Mouse (Mus musculus) left cerebral cortex, postnatal 4 days (tissue): ENCODE measurements around the gene Ndufa6. TPM values are rescaled to one million over a fixed set of nuclear protein-coding genes. Genes with fewer than 3 reads are reported as not detected.
"Not testable (repeated sequence)": the region's sequence is repeated elsewhere in the genome, so short reads cannot be mapped to it uniquely, and the experiment has no call there.

Experiments used
- DNase-seq: peaks from one replicate; pipeline ENCODE4 v3.0.0-alpha.2; 2022
- intact Hi-C: fragments of 180-260 bp; cut with DNase I; formaldehyde crosslinking; loops from one replicate; pipeline ENCODE4 v1.15.1; 2025
- total RNA-seq, 2 experiments: library from RNA; stranded (reverse); gene quantifications; 2 replicates each; pipeline ENCODE4 v1.2.3; 2021

Gene Ndufa6
- 100 to 1,000 TPM; 161 to 174 TPM for total RNA-seq

DNA sequence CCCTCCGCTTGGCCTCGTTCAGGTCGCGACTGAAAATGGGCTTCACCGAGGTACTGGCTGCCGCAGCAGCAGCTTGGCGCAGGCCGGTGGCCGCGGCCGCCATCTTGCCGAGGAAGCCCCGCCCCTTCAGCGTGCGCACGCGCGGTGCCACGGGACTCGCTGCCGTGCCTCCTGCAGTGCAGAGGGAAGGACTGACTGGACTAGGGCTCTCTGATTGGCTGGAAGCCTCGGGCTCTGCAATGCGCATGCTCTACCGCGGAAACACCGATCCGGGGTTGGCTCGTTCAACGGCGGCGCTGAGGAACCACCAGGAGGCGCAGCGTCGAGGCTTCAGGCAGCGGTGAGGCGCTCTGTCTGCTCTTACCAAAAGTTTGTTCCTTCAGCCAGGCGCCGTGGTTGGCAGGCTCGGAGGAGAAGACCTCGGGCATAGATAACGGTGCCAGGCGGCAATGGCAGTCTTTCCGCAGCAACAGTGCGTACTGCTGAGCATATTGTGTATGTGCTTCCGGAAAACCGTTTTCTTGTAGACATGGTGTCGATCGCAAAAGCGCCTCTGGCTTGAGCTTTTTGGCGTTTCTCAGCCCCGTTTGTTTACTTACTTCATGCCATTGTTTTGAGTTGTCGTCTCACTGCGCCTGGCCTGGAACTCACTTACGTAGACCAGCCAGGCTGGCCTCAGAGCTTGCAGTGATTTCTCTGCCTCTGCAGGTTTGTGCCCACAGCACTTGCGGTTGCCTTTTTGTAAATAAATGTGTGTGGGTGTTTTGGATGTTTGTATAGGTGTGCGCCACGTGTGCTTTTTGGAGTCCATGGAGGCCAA is at the start of gene Ndufa6:
TSS of gene Ndufa6 (minus strand) at position 197 of the 820 bp plus-strand sequence.
- intact Hi-C loops: no loop called here

DNA sequence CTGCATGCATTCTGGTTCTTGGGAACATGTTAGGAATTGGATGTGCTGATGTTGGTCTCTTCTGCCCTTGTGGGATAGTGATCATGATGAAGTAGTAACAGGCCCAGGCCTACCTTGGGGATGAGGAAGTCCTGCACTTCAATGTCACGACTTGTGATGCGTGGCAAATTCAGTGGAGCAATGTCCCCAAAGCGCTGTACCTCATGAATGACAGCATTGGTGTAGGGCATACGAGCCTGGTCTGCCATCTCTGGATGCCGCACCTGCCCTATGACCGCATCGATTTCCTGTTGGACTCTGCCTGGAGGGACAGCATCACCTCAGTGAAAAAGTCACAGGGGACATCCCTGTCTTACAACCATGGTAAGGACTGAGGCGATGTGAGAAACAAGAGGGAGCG is 49.5 kb upstream of the Ndufa6 start:
- DNase-seq: no peak
- intact Hi-C loops: no loop called here

More for the DNA sequence above, at the start of gene Ndufa6:
- DNase-seq: peak; percentile 99

DNA sequence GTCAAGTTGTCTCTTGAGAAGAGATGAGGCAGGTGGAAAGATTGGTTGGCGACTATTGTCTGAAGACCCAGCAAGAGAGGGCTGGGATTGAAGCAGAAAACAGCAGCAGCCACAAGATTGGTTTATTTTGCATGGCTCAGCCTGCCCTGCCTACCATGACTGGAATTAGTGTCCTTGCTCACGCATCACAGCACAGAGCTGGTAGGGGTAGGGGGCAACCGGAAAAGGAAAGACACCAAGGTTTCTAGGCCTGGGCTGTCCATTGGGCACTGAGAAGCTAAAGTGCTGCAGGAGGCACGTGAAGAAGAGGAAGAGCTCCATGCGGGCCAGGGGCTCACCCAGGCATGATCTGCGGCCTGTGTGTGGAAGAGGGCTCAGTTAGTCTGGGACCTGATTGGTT is 48.6 kb upstream of the Ndufa6 start:
- intact Hi-C loops: no loop called here
- DNase-seq: no peak

DNA sequence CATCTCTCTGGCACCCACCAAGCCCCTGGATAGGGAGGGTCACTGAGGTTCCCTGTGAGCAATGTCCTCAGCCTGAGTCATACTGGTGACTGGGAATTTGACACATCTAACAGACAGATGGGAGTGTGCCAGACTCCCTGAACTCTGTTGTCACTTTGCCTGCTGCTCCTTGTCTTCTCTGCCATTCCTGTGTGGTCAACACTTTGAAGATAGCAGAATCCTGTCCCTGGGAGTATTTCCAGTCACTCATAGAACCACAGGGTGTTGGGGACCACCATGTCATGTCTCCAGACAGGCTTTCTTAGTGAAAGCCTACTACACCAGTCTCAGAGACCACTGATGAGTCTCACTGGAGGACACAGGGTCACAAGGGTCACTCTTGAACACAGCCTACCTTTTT is 48.0 kb upstream of the Ndufa6 start:
- intact Hi-C loops: no loop called here
- no peak for DNase-seq

DNA sequence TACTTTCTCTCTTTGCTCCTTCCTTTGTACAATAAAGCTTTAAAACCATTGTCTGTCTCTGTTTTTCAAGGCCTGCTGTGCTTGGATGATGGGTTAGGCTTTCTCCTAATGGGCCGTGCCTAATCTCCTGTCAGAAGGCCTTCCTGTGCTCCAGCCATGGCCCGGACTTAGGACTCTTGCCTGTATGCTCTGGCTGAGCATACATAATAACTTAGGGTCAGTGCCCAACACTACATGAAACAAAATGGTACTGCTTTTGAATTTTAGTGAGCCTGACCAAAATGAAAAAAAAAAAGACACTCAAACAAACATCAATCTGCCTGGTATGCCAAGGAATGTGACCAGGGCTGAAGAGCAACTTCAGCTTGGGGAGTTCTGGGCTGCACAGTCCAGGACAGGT is 47.4 kb upstream of the Ndufa6 start:
- DNase-seq: no peak
- intact Hi-C loops: no loop called here

DNA sequence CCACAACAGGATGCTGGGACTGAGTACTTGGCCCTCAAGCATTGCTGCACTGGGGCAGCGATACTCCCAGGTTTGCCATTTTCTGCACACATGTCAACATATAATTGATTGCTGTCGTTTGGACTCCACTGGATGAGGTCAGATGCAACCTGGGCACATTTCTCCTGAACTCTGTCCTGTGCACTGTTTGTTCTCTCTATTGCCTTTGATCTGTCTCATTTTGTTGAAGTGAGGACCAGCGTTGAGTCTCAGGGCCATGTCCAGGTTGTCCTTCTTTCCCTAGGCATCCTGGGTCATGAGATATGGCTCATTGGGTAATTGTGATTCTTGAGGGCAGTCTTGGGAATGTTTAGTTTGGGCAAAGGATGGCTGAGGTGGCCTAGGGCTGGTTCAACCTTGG is 41.8 kb upstream of the Ndufa6 start:
- intact Hi-C loops, DNase-seq: not testable (repeated sequence)

DNA sequence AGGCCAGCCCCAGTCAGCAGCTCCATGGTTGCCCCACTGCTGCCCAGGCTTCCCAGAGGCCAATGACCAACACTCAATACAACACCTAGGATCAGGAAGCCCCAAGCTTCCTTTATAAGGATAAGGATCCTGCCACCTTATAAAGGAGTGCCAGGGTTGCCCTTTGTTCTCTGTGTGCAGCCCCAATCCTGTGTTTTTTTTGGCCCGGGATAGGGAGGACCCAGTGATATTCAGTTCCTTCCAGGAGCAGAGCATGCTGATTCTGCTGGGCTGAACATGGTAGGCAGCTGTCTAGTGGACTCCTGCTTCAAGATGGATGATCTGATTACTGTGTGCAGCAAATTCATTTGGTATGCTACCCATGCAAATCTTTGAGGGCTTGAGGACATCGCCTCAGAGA is 39.8 kb upstream of the Ndufa6 start, which contains the start of gene Cyp2d11:
TSS of gene Cyp2d11 (minus strand) at position 101 of the 400 bp plus-strand sequence.
- intact Hi-C loops, DNase-seq: not testable (repeated sequence)

DNA sequence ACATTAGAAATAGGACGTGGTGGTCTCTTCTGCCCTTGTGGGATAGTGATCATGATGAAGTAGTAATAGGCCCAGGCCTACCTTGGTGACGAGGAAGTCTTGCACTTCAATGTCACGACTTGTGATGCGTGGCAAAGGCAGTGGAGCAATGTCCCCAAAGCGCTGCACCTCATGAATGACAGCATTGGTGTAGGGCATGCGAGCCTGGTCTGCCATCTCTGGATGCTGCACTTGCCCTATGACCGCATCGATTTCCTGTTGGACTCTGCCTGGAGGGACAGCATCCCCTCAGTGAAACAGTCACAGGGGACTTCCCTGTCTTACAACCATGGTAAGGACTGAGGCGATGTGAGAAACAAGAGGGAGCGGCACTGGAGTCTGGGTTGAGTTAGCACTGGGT is 35.8 kb upstream of the Ndufa6 start:
- intact Hi-C loops, DNase-seq: not testable (repeated sequence)

DNA sequence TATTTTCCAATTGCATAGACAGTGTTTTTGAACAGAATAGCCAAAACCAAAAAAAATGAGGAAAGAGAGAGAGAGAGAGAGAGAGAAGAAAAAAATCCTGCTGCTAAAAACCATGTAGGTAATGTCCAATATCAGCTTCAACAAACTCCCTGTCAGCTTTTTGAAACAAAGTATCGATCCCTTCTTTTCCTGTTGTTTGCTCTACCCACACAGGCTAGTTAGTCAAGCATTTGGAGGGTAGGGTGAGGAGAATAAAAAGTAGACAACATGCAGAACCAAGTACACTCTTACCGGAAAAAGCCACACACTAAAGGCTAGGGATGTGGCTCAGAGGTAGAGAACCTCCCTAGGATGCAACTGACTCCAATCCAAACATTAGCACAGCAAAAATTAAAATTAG is 31.6 kb upstream of the Ndufa6 start:
- intact Hi-C loops: no loop called here
- DNase-seq: no peak

DNA sequence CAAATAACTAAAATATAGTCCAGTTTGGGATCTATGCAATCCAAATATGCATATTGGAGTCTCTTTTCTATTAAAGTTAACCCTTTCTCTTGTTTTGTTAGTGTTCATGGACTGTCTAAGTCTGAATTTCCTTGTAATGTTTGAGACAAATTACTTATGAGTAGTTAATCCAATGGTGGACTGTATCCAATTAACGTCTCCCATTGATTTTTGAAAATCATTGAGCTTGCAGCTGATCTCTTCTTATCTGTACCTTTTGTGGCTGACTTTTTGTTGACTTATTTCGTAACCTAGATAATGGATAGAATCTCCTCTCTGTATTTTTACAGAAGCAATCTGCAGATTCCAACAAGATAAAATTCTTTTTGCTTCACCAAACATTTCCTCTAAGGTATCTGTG is 28.3 kb upstream of the Ndufa6 start:
- intact Hi-C loops: no loop called here

DNA sequence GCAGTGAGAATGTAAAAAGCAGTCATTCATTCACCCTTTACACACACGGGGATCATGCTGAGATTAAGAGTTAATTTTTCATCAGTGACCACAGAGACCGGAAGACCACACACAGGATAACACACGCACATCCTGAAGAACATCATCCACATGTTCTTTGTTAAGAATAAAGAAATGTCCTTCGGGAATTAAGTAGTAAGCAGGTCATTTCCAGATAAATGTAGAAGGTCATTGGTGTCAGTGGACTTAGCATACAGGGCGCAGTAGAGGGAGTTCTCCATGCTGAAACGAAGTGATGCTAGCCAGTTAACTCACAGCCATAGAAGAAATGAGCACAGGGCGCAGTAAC is 26.6 kb upstream of the Ndufa6 start:
- intact Hi-C loops: no loop called here
- no peak for DNase-seq

More for the DNA sequence above, 28.3 kb upstream of the Ndufa6 start:
- DNase-seq: no peak

DNA sequence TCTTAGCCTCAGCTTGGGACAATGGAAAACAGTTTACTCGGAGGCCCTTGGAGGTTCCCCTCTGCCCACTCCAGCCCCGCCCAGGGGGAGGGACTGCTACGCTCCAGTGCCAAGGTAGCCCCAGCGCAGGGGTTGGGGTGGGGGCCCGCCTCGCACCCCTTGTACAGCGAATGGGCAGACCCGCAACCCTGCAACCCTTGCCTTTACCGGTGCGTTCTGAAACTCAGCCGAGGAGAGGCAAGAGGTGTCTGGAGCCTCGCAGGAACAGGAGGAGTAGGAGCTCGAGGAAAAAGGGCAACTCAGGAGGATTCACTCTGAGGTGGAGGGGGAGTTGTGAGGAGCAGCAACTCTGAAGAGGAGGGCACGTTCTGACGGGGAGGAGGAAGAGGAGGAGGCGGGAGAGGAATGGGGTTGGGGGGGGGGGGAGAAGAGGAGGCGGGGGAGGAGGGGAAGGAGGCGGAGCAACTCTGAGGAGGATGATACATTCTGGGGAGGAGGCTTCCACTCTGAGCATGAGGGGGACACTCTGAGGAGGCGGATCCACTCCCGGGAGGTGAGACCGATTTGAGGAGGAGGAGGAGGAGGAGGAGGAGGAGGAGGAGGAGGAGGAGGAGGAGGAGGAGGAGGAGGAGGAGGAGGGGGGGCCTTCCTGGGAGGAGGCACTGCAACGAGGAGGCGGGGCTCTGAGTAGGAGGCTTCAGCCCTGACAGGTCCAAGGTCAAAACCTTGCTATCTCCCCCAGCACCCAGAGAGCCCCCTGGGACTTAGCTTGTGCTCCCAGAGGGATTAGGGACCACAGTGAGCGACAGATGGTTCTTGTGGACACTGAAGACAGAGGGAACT is 26.0 kb upstream of the Ndufa6 start, which contains the start of gene Cyp2d22:
TSS of gene Cyp2d22 (minus strand) at position 390 of the 843 bp plus-strand sequence.
- intact Hi-C loops: no loop called here
- DNase-seq: no peak

DNA sequence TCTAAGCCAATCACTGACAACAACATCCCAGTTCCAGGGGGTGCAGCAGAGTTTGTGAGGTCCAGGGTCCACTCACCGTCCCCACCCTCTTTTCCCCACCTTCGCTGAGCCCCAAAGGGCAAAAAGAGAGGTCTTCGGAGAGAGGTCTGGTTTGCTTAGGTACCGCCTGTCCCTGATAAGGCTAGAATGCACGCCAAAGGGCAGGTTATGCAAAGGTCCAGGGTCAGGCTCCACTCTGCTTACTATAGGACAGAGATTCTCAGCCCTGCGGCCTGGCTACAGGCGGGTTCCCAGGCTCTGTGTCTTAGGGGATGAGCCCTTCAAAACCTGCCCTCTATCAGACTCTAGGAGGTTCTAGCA is 25.4 kb upstream of the Ndufa6 start:
- intact Hi-C loops: no loop called here
- no peak for DNase-seq

DNA sequence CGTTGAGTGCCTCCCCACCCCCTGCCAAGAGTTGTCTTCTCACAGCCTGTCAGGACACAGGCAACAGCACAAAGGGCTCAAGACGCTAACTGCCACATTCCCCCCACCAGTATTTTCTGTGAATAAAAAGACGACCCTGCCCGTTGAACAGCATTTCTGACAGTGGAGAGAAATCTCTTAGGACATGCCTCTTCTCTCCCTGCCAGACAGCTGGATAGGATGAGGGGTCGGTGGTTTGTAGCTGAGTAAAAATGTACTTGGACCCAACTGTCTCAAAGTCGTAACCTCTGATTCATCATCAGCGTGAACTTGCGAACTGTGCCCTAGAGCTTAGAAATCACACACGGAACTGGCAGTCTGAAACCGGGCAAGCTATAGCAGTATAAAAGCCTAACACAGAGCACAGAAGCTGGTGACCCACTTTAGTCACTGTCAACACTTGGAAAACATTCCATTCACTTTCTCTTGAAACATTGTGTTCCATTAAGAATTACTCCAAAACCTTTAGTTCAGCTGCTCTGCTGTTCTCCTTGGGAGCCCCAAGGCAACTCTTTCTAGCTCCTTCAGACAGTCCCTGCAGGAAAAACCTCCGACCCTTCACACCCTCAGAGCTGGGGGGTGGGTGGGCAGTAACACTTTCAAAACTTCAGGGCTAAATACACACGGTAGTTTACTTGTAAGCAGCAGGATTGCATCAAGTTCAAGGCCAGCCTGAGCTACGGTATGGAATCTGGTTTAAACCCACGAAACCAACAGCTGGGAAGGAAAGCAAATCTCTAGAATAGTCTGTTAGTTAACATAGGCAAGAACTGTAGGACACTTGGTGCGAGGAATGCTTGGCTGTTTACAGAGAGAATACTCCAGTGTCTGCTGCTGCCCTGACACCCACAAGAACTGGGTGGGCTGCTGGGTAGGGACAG is 24.4 kb upstream of the Ndufa6 start:
- DNase-seq: no peak
- intact Hi-C loops: no loop called here

DNA sequence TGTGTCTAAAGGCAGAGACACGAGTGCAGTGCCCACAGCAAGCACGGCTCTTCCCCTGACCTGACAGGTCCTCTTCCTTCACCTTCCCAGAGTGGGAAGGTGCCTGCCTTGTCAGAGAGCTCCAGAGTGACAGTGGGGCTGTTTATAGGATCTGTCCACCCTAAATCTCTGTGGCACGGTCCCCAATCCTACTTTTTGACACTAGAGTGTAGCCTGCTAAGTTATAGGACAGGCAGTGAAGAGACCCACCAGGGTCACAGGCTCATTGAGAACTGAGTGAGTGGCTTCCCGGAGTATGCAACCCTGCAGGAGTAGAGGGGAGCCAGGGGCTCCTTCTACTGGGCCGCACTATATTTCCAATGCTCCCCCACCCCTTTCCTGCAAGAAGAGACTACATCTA is 23.6 kb upstream of the Ndufa6 start:
- no peak for DNase-seq
- intact Hi-C loops: no loop called here

DNA sequence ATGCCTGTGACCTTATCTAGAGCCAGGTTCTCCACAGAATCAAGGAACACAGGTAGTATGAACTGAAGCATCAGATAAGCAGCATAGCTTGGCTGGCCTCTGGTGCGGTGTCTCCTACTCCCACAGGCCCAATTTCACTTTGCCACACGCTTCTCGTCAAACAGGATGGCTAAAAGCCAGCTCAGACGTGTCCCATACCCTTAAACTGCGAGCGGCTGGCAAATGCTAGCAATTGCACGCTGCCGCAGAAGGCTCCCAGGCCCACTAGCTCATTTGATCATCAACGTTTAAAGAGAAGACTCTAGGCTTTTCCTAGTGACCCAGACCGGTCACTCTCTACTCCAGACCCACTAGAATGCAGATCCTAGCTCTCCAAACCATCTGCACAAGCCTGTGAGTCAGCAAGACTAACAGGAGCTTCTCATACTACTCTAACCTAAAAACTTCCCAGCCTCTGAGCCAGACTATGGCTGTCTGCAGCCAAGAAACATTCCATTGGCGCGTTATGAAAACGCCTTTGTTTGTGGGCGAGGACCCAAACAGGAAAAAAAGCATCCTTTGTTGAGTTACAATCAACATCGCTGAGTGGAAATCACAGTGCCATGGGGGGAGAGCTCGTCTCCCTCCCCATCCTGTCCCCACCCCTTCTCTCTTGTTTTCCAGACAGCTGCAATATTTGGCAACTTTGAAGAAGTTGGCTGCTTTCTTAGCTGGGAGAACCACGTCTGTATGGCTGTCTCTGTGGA is 22.4 kb upstream of the Ndufa6 start:
- DNase-seq: peak; percentile 42
- intact Hi-C loops: no loop called here

DNA sequence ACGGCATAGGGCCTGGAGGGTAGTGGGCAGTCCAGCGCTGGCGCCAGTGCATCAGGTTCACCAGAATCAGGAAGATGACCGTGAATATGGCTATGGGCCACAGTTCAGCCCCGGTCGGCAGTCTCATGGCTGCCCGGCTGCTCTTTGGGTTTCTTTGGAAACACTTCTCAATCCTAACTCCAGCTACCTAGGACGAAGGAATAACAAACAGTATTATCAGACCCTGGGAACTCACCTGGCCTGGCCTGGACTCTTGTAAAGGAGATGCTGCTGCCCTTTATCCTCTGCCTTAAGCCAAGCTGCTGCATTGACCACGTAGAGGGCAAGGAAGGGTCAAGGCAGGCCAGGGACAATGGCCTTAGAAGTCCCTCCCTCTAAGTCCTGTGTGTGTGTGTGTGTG is 21.7 kb upstream of the Ndufa6 start:
- no peak for DNase-seq
- intact Hi-C loops: no loop called here

DNA sequence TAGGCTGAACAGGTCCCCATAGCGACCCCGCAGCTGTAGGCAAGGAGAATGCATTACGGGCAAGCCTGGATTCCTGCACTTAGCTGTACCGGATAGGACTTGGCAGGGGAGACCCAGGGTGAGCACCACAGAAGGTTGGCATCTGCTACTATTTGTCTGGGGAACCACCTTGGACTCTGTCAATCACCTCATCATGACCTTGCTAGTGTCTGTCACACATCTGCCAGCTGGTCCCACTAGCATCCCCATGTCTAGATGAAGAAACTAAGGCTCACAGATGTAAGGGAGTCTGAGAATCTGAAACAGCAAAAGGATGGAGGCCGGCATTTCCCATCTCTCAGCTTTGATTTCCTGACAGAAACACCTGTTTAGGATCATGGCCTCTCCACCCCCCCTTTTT is 20.3 kb upstream of the Ndufa6 start:
- intact Hi-C loops: no loop called here
- DNase-seq: no peak

DNA sequence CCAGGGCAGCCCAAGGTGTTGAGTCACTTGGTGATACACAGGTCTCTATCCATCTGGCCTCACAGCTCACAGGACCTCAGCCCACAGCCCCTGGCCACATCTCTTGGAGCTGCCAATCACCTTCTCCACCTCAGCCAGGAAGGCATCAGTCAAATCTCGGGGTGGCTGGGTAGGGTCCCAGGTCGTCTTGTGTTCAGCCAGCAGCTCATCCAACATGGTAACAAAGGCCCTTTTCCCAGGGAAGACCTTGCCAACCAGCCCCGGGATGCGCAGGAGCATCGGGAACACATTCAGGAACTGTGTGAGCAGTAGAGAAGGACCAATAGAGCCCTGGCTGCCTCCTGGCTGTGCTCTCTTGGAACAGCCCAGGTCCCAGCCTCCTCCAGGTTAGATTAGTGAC is 18.9 kb upstream of the Ndufa6 start:
- DNase-seq: no peak
- intact Hi-C loops: no loop called here

DNA sequence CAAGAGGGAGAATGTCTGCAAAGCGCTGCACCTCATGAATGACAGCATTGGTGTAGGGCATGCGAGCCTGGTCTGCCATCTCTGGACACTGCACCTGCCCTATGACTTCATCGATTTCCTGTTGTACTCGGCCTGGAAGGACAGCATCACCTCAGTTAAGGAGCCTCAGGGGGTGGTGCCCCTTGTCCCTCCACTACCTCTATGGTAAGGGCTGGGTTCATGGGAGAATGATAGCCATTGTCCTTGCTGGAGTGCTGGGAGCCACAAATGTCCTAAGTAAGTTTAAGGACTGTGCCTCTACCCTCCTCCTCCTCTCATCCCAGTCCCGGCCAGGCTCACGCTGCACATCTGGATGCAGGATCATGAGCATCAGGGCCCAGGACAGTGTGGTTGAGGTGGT is 18.3 kb upstream of the Ndufa6 start:
- no peak for DNase-seq
- intact Hi-C loops: no loop called here
